Mouse (Mus musculus): ENCODE results near the gene Zfp839.
"Not testable (repeated sequence)": the region's sequence is repeated elsewhere in the genome, so short reads cannot be mapped to it uniquely, and the experiment has no call there.

Gene Zfp839

GRCm38 (mm10) chr12:110840348-110841198 lies 9.5 kb upstream of the Zfp839 start, which contains the start of gene Mok:
TSS of gene Mok (minus strand) at chr12:110840939.
- DNase-seq (ENCODE audit: low spot score in 2 of 2): peak; percentile 90 to 92

DNA sequence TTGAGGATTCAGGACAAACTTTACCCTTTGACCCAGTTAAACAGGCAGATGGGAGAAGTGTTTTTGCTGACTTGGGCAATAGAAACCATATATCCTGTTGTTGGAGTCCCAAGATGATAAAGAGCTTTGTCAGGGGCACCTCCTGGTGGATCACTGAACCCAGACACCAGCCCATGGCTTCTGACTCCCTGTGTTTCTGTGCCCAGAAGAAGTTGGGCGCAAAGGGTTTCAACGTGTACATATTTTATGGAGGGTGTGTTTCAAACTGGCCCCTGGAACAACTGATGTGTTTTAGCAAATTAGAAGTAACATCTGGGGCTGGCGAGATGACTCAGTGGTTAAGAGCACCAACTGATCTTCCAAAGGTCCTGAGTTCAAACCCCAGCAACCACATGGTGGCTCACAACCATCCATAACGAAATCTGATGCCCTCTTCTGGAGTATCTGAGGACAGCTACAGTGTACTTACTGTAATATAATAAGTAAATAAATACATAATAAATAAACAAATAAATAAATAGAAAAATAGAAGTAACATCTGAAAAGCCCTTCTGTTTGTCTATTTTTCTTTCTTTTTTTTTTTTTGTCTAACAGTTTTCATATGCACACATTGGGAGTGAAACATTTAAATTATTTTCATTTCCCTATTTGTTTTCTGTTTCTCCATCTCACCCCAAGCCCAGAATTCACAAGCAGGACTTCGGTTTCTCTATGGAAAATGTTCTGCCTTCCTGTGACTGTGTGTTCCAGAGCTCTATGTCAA lies 8.1 kb upstream of the Zfp839 start:
- DNase-seq (ENCODE audit: low spot score in 2 of 2): no peak

GRCm38 (mm10) chr12:110843194-110844048 lies 6.6 kb upstream of the Zfp839 start:
- DNase-seq (ENCODE audit: low spot score in 2 of 2): peak; percentile 73 to 78

DNA sequence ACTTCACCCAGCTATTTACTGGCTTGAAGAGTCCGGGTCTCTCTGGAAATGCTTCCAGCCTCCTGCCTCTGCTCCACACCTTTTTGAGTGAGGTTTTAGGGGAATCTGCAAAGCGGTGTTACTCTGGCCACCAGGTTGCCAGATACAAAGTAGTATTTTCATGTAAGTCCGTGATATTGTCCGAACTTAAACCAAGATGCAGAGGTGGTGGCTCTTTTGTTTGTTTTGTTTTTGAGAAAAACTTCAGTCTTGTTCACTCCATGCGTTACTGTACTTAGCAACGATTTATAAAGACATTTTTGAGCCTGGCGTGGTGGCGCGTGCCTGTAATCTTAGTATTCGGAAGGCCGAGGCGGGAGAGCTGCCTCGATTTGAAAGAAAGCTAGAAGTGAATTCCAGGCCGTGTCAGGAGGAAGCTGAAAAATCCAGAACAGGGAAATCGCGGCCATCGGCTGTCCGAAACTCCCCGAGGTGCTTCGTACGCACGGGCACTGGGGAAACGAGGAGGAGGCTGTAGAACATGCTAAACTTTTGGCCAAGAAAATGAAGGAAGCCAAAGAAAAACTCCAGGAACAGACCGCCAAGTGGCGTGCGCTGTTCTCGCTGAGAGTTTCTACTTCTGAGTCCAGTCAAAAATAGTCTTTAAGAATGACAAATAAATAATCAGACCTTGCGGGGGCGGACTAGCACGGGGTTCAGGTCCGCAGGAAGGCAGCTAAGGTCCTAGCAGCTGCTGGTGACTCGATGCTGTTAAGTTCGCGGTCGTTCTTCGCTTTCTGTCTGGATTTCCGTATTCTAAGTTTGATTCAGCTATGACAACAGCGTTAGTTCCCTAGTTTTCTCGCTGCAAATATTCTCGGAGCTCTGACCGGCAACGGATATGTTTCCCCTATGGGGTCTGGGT lies 5.6 kb upstream of the Zfp839 start:
- peak in 1 of 2 experiments; percentile 25 for DNase-seq (ENCODE audit: low spot score in 2 of 2)

GRCm38 (mm10) chr12:110845131-110845880 lies 4.7 kb upstream of the Zfp839 start:
- peak; percentile 80 to 82 for DNase-seq (ENCODE audit: low spot score in 2 of 2)

GRCm38 (mm10) chr12:110846191-110846765 lies 3.8 kb upstream of the Zfp839 start:
- no peak for DNase-seq (ENCODE audit: low spot score in 2 of 2)

- DNase-seq (ENCODE audit: low spot score in 2 of 2): no peak
Measured at GRCm38 (mm10) chr12:110850929-110851256, 840 bp downstream of the Zfp839 start.

DNA sequence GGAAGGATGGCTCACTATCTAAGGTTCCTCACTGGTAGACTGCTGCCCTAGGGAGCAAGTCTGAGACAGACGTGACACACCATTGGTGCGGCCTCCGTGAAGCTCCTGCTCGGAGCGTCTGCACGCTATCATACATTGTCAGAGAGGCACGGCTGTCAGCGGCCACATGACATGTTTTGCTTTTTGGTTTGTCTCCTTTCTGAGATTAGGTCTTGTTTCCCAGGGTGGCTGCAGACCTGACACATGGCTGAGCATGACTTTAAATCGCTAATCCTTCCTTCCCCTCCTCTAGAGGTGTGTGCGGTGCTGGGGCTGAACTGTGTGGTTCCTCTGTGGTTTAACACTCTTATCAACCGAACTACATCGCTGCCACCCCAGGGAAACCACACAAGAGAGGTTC lies 1.4 kb downstream of the Zfp839 start:
- DNase-seq (ENCODE audit: low spot score in 2 of 2): peak; percentile 30 to 38

DNA sequence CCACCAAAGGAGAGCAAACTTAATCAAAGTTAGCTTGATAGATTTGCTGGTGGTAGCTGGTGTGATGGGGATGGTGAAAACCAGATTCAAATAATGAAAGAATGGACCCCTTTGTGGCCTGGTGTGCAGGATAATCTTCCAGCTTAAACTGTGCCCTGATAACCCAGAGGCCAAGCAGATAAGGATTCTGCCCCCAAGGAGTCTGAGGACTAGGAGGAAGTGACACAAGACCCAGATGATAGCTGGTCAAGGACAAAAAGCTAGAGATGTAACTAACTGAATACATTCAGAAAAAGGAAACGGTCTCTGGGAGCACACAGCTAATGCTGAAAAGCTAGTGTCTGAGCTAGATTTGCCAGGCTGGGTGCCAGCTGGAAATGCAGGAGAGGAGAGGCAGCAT lies 1.9 kb downstream of the Zfp839 start:
- no peak for DNase-seq (ENCODE audit: low spot score in 2 of 2)

GRCm38 (mm10) chr12:110854786-110855737 lies 5.0 kb downstream of the Zfp839 start:
- DNase-seq (ENCODE audit: low spot score in 2 of 2): peak in 1 of 2 experiments; percentile 35

- peak; percentile 30 to 38 for DNase-seq (ENCODE audit: low spot score in 2 of 2)
Measured at GRCm38 (mm10) chr12:110857196-110857595, 7.1 kb downstream of the Zfp839 start.

GRCm38 (mm10) chr12:110858681-110859080 lies 8.6 kb downstream of the Zfp839 start:
- not testable (repeated sequence) for DNase-seq (ENCODE audit: low spot score in 2 of 2)

DNA sequence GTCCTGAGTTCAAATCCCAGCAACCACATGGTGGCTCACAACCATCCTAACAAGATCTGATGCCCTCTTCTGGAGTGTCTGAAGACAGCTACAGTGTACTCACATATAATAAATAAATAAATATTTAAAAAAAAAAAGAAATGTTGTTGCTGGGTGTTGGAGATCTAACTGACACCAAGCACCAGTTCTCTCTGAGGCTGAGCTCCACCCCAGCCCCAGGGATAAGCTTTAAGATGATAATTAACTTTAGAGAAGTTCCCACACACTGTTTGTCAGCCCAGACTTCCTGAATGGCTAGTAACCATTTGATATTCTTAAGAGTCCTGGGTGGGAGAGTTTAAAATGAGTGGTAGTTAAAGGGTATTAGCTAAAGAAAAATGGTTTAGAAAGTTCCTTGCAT lies 10.2 kb downstream of the Zfp839 start:
- no peak for DNase-seq (ENCODE audit: low spot score in 2 of 2)

- no peak for DNase-seq (ENCODE audit: low spot score in 2 of 2)
Measured at GRCm38 (mm10) chr12:110861256-110861655, 11.2 kb downstream of the Zfp839 start.

- DNase-seq (ENCODE audit: low spot score in 2 of 2): no peak
Measured at GRCm38 (mm10) chr12:110864008-110864407, 14.0 kb downstream of the Zfp839 start.

GRCm38 (mm10) chr12:110865571-110865970 lies 15.5 kb downstream of the Zfp839 start:
- DNase-seq (ENCODE audit: low spot score in 2 of 2): no peak

- no peak for DNase-seq (ENCODE audit: low spot score in 2 of 2)
Measured at GRCm38 (mm10) chr12:110865989-110866388, 15.9 kb downstream of the Zfp839 start.

GRCm38 (mm10) chr12:110870107-110870506 lies 20.1 kb downstream of the Zfp839 start:
- DNase-seq (ENCODE audit: low spot score in 2 of 2): peak in 1 of 2 experiments; percentile 18

GRCm38 (mm10) chr12:110871247-110871646 lies 21.2 kb downstream of the Zfp839 start:
- DNase-seq (ENCODE audit: low spot score in 2 of 2): no peak
